ENCODE assay signal across 22 mouse cellular contexts in genomic region chr16:93366383-93366941, GRCm38 (mm10).
A peak's percentile ranks its signal among the peaks of the same experiment; 100 is the strongest.
DNase-seq lines count a peak whose midpoint lies in the region; ATAC-seq lines count a peak whose summit lies in the region.
"Had no signal": no experiment of that assay in that cellular context is flagged by ENCODE, and none has a peak within 500 bp of the region (broad histone marks: within the 10 kb centered on the region; RNA-seq: fewer than 3 reads in every experiment).

No protein-coding gene starts in this region.

- H3K4me1 ChIP-seq in kidney, embryonic 15.5 days, result peaks cover 23% of the 10 kb centered on the region
- peaks cover 30% of the 10 kb centered on the region for H3K4me1 ChIP-seq in intestine, embryonic 16.5 days (ENCODE audit: control insufficient read depth, insufficient read depth, low read length)
- peaks cover 22% of the 10 kb centered on the region for H3K4me1 ChIP-seq in liver, embryonic 15.5 days (replicated peaks)
- peaks cover 2% of the 10 kb centered on the region; the same call in 1 of the 2 replicates for H3K4me1 ChIP-seq in midbrain, embryonic 15.5 days

- DNase-seq in kidney, adult 11 months, result no peak
- DNase-seq in right cerebral cortex, adult 18-20 months, result no peak
- DNase-seq: adrenal gland, adult 2 months; cerebellum, postnatal 14 days; kidney, postnatal 10 days; layer of hippocampus, postnatal 36 days; lung, postnatal 10 days; retina, postnatal 1 day; right cerebral cortex, postnatal 4 days; thymus, postnatal 14 days had no signal

- ATAC-seq in kidney, embryonic 15.5 days (replicated peaks; ENCODE audit: low FRiP score), result no peak
- peak; percentile 79 for ATAC-seq in erythroblast, adult 5-6 weeks (replicated peaks; ENCODE audit: low FRiP score, poor library complexity, severe bottlenecking)
- peak; percentile 67 for ATAC-seq in intestine, embryonic 16.5 days
- ATAC-seq in liver, embryonic 15.5 days (ENCODE audit: insufficient read depth), result peak; percentile 83
- ATAC-seq in midbrain, embryonic 15.5 days (replicated peaks), result no peak
- ATAC-seq: midbrain, embryonic 16.5 days had no signal

- WGBS in kidney, embryonic 15.5 days, result 73% methylated on average over 5 of the region's 5 CpGs
- WGBS in intestine, embryonic 16.5 days, result 56% methylated on average over 5 of the region's 5 CpGs
- WGBS in liver, embryonic 15.5 days (ENCODE audit: insufficient replicate concordance), result 30% methylated on average over 5 of the region's 5 CpGs
- 86% methylated on average over 5 of the region's 5 CpGs for WGBS in midbrain, embryonic 15.5 days

- no peak overlapping the region for H3K9ac ChIP-seq in kidney, embryonic 15.5 days
- no peak overlapping the region for H3K9ac ChIP-seq in intestine, embryonic 16.5 days (ENCODE audit: low read depth, low read length)
- no peak overlapping the region for H3K9ac ChIP-seq in liver, embryonic 15.5 days
- H3K9ac ChIP-seq in midbrain, embryonic 15.5 days, result no peak overlapping the region
- H3K9ac ChIP-seq: embryonic facial prominence, embryonic 13.5 days; heart, embryonic 15.5 days; hindbrain, embryonic 12.5 days; limb, embryonic 15.5 days had no signal

- H3K27ac ChIP-seq in kidney, embryonic 15.5 days, result peak overlapping the region; percentile 56
- 0 out of 2 replicates have a peak overlapping the region, but pooled peaks have one; percentile 19 for H3K27ac ChIP-seq in intestine, embryonic 16.5 days (ENCODE audit: low read length)
- H3K27ac ChIP-seq in liver, embryonic 15.5 days (replicated peaks), result peak overlapping the region; percentile 78
- H3K27ac ChIP-seq in midbrain, embryonic 15.5 days, result no peak overlapping the region
- H3K27ac ChIP-seq: heart, embryonic 15.5 days; hindbrain, embryonic 12.5 days; layer of hippocampus, adult 2 months; limb, embryonic 15.5 days had no signal

- H3K4me3 ChIP-seq in kidney, embryonic 15.5 days (replicated peaks), result no peak overlapping the region
- no peak overlapping the region for H3K4me3 ChIP-seq in intestine, embryonic 16.5 days (ENCODE audit: low read length)
- H3K4me3 ChIP-seq in liver, embryonic 15.5 days (replicated peaks), result no peak overlapping the region
- H3K4me3 ChIP-seq in midbrain, embryonic 15.5 days, result no peak overlapping the region
- H3K4me3 ChIP-seq: embryonic facial prominence, embryonic 13.5 days; heart, embryonic 15.5 days; hindbrain, embryonic 12.5 days; layer of hippocampus, adult 2 months; limb, embryonic 15.5 days; megakaryocyte, embryonic 14.5 days had no signal

- no peak overlapping the region for H3K4me2 ChIP-seq in kidney, embryonic 15.5 days
- H3K4me2 ChIP-seq in intestine, embryonic 16.5 days (ENCODE audit: low read depth, low read length), result no peak overlapping the region
- H3K4me2 ChIP-seq in liver, embryonic 15.5 days, result peak overlapping the region; percentile 23
- H3K4me2 ChIP-seq in midbrain, embryonic 15.5 days, result no peak overlapping the region
- H3K4me2 ChIP-seq: embryonic facial prominence, embryonic 13.5 days; heart, embryonic 15.5 days; hindbrain, embryonic 12.5 days; limb, embryonic 15.5 days had no signal

- H3K36me3 ChIP-seq in kidney, embryonic 15.5 days, result no peaks in the 10 kb centered on the region
- no peaks in the 10 kb centered on the region for H3K36me3 ChIP-seq in intestine, embryonic 16.5 days (ENCODE audit: control insufficient read depth, insufficient read depth, low read length)
- H3K36me3 ChIP-seq in liver, embryonic 15.5 days (replicated peaks), result no peaks in the 10 kb centered on the region
- H3K36me3 ChIP-seq in midbrain, embryonic 15.5 days (replicated peaks), result no peaks in the 10 kb centered on the region
- H3K36me3 ChIP-seq: embryonic facial prominence, embryonic 13.5 days; heart, embryonic 15.5 days; hindbrain, embryonic 12.5 days; limb, embryonic 15.5 days had no signal

- H3K9me3 ChIP-seq in kidney, embryonic 15.5 days (replicated peaks), result no peaks in the 10 kb centered on the region
- no peaks in the 10 kb centered on the region for H3K9me3 ChIP-seq in intestine, embryonic 16.5 days (ENCODE audit: control insufficient read depth, low read length)
- H3K9me3 ChIP-seq in liver, embryonic 15.5 days (replicated peaks), result no peaks in the 10 kb centered on the region
- no peaks in the 10 kb centered on the region for H3K9me3 ChIP-seq in midbrain, embryonic 15.5 days
- H3K9me3 ChIP-seq: embryonic facial prominence, embryonic 13.5 days; heart, embryonic 15.5 days; hindbrain, embryonic 12.5 days; limb, embryonic 15.5 days; megakaryocyte, embryonic 14.5 days had no signal

- H3K27me3 ChIP-seq in kidney, embryonic 15.5 days, result no peaks in the 10 kb centered on the region
- H3K27me3 ChIP-seq in intestine, embryonic 16.5 days (replicated peaks; ENCODE audit: control insufficient read depth, insufficient read depth, low read length), result no peaks in the 10 kb centered on the region
- no peaks in the 10 kb centered on the region for H3K27me3 ChIP-seq in liver, embryonic 15.5 days
- no peaks in the 10 kb centered on the region for H3K27me3 ChIP-seq in midbrain, embryonic 15.5 days (replicated peaks)
- H3K27me3 ChIP-seq: hindbrain, embryonic 12.5 days; limb, embryonic 15.5 days had no signal

Comparison
In these comparisons a context has a peak if more than half of its experiments do, and no peak if none do; other contexts are left out.
1. ATAC-seq: peak in erythroblast, adult 5-6 weeks (single experiment), intestine, embryonic 16.5 days (single experiment) and liver, embryonic 15.5 days (single experiment); none in kidney, embryonic 15.5 days (single experiment) and midbrain, embryonic 15.5 days (single experiment).